Mouse (Mus musculus) ovary, postnatal 36 days (tissue): ENCODE measurements around the gene Lrp1.

Experiments used
- DNase-seq: peaks from one replicate; pipeline ENCODE4 v3.0.0; 2022; ENCODE audit warnings: low spot score, mixed read lengths

The Lrp1 gene

GRCm38 (mm10) chr10:127592850-127593249 lies 28.1 kb downstream of the Lrp1 start:
- no peak for DNase-seq

DNA sequence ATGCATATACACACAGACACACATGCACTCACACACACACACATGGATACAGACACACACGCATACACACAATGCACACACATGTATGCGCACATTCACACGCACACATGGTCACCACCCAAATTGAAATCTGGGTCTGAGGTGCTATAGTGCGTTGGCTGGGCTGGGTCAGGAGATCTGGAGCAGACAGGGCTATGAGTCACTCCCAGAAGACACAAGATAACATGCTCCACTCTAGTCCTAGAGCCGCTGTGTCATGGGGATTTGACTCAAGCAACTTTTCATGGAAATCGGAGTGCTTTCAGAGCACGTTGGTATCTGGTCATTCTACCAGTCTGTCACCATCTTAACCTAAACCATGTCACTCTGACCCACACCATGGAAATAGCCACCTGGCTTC lies 28.5 kb downstream of the Lrp1 start:
- DNase-seq: no peak

DNA sequence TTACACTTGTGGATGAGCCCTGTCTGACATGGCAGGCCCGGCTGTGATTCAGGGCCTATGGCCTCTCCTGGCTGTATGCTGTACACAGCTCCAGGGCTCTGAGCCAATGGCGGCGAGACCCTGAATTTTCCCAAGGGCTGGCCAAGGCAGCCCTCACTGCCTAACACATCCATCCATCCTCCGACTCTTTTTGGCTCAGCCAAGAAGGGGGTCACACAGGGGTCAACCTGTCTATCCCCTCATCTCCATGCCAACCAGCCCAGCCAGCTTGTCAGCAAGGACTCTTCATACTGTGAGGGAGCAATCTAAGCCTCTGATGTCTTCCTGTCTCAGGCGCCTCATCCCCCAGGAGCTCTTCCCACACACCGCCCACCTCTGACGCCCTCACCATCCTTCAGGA lies 29.4 kb downstream of the Lrp1 start:
- peak; percentile 63 for DNase-seq

DNA sequence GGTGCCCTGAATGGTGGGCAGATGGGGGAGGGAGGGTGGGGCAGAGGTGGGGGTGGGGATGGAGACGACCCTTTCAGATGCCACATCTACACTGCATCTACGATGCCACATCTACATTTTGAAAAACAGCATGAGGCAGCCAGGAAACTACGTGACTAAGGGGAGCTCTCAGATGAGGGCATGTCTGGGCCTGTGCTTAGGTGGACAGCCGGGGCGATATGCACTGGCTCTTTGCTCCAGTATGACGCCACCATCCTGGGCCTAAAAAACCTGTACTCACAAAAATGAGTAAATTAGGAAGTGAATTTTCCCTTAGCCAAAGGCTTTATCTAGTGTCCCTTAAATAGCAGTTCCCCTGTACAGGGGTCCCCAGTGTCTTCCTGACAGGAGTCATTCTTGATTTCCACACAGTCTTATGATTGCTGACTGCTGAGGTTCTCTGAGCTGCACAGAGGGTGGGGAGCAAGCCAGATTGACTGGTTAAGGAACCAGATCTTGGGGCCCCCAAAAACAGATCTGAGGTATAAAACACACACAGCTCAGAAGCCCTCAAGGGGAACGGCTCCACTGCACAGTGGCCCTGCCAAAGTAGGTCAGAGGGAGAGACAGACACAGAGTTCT lies 30.0 kb downstream of the Lrp1 start:
- DNase-seq: no peak

DNA sequence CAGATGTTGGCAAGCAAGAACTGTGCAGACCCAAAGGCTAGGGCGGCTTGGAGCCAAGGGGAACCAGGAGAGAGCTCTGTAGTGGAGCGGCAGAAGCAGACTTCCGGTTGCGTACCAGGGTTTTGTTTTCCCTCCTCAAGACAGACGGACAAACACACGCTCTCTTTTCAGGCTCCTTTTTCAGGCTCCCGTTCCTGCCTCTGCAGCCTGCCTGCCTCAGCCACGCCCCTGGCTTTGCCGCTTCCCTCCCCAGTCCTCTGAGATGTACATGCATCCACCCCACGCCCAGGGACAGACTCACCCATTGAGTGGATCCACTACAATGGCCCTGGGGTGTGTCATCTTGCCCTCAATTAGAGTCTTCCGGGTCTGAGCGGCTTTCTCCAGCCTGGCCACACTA lies 30.7 kb downstream of the Lrp1 start:
- no peak for DNase-seq

GRCm38 (mm10) chr10:127587776-127588175 lies 33.2 kb downstream of the Lrp1 start:
- no peak for DNase-seq

DNA sequence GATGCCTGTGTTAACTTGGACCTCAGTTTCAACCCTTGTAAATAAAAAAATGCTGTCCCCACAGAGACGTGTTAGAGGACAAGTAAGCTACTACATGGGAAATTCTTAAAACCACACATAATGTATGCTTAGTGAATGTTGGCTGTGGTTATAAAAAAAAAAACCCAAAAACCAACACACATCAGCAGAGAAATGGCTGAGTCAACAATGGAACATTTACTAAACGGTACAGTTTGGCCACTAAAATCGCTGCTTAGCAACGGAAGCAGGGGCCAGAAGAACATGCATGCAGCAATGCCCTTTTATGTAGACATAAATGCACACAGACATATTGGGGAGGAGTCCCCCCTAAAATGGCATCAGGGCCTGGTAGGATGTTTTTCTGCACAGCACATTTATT lies 34.7 kb downstream of the Lrp1 start:
- no peak for DNase-seq

DNA sequence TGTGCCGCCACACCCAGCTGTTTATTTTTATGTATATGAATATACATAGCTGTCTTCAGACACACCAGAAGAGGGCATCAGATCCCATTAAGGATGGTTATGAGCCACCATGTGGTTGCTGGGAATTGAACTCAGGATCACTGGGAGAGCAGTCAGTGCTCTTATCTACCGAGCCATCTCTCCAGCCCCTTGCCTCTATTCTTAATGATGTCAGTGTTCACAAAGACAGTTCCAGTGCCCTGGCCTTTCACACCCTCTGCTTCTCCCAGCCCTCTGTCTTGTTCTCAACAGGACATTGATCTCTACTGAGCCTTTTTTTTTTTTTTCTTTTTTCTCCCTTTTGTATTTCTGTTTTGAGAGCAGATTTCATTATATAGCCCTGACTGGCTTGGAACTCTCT lies 35.4 kb downstream of the Lrp1 start:
- no peak for DNase-seq

- no peak for DNase-seq
Measured at GRCm38 (mm10) chr10:127583649-127584048, 37.3 kb downstream of the Lrp1 start.

GRCm38 (mm10) chr10:127581291-127581690 lies 39.7 kb downstream of the Lrp1 start:
- DNase-seq: no peak

GRCm38 (mm10) chr10:127577982-127578381 lies 43.0 kb downstream of the Lrp1 start:
- DNase-seq: no peak

DNA sequence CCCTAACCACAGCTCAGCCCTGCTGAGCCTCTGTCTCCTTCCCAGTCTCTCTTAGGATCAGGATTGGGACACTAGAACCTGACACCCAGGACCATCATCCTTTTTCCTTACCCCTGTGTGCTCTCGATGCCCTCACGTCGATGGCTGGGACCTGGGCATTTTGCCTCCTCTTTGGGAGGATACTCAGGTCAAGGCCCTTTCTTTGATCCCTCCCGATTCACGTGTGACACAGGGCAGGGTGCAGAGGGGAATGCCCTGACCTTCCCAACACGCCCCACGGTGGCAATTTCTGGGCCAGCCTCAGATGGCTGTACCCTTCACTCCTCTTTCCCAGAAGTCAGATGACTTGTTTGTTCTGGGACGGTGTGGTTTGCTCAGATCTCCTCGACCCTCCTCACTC lies 43.8 kb downstream of the Lrp1 start:
- DNase-seq: no peak

DNA sequence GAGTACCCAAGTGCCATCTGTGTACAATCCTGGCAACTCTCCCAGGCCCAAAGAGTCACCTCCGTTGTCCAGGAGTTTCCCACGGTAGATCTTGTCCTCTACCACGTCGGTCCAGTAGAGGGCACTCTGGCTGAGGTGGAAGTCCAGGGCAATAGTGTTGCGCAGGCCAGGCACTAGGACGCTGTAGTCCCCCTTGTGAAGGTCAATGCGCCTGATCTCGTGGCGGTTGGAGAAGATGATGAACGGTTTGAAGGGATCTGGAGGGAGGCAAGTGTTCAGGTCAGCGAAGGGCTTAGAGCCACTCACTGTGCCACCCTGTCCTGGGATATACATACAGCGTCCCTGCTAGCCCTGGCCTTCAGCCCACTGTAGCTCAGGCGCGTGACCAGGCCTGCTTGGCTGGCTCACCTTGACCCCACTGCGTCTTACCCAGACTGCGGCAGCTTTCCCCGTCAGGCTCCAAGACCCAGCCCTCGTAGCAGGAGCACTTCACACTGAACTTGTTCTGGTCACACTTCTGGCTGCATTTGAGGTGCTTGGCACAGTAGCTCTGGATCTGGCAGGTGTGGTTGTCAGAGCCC lies 44.5 kb downstream of the Lrp1 start:
- DNase-seq: peak; percentile 77

GRCm38 (mm10) chr10:127575741-127576140 lies 45.2 kb downstream of the Lrp1 start:
- no peak for DNase-seq

GRCm38 (mm10) chr10:127572281-127572680 lies 48.7 kb downstream of the Lrp1 start:
- no peak for DNase-seq

DNA sequence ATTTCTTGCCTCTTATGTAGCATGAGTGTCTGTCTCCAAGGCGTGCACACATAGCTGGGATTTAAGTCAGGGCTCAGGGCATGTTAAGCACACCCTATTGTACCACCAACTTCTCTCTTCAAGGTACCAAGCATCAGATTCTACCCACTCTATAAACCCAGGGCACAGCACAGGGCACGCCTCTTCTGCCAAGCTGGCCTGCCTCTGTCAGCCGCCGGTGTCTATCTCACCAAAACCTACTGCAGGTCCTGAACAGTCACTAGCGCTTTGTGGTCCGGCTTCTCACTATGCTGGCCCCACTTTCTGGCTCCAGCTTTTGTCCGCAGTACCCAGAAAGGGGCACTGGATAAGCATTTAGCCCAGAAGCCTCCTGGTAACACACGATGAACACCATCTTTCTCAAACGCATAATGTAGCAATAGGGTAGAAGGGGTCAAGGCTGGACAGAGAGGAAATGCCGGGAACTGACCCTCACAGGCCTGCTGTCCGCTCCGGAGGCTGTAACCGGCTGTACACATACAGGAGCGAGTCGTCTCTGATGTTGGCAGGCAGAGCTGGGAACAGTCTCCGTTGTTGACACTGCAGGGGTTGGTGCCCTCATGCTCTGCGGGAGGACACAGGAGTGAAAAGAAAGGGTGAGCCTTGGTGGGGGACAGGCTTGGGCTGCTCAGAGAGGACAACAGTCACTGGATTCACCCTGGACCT lies 49.9 kb downstream of the Lrp1 start:
- no peak for DNase-seq

- DNase-seq: no peak
Measured at GRCm38 (mm10) chr10:127570384-127570783, 50.6 kb downstream of the Lrp1 start.

DNA sequence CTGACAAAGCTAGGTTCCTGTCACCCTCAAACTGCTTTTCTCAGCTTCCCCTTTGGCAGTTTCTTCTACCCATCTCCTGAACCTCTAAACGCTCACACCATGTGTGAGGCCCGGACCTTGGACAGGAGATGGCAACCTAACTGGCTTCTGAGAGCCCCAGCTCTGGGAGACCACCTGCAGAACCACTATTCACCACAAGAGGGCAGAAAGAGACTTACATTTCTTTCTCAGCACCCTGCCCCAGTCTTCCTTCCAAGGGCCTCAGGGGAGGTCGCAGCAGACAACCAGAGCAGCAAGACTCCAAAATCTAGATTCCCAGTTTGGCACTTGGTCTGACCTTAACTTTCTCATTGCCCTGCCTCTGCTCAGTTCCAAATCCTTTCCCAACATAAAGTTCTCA lies 51.5 kb downstream of the Lrp1 start:
- DNase-seq: peak; percentile 52

DNA sequence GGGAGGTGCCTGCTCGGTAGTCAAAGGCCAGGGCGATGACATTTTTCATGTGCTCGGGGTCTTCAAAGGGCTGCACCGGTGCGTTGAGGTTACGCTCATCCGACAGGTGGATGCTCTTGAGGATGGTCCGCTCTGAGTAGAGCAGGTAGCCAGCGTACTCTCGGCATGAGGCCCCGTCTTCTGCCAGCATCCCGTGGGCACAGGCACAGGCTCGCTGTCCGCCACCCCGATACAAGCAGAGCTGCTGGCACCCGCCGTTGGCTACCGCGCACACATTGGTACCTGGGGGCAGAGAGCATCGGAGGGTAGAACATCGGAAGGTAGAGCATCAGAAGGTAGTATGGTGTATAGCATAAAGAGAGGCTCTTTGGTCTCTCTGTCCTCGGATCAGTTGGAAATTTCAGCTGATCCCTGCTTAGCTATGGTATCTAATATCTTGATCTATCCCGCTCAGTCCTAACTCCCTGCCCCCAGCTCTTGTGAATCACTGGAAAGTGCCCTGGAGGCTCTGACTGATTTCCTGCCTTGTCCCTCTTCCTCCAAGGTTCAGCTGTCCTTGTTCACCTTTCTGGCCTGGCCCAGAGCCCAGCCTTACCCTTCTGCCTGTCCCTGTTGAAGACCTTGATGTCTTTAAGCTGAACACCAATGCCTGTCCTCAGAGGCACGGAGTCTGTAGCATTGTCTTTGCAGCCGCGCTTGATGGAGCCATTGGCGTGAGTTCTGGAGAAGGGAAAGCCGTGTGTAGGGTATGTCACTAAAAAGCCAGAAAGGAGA lies 54.2 kb downstream of the Lrp1 start:
- DNase-seq: no peak

- no peak for DNase-seq
Measured at GRCm38 (mm10) chr10:127564301-127564700, 56.6 kb downstream of the Lrp1 start.

DNA sequence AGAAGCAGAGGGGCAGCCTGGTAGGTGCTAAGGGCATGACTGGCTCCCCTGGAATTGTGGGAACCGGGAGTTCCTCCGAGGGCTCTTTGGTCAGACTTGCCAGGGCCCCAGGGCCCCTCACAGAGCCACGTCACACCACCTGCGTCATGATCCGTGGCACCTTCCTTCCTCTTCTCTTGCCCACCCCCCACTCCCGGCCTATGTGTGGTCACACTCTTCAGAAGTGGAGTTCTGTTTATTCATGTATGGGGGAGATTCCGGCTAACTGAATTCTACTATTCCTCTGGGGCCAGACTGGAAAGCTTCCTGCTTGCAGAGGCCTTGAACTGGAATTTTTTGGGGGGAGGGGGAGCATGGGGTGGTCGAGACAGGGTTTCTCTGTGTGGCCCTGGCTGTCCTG lies 57.1 kb downstream of the Lrp1 start:
- no peak for DNase-seq

- DNase-seq: no peak
Measured at GRCm38 (mm10) chr10:127561145-127561544, 59.8 kb downstream of the Lrp1 start.

DNA sequence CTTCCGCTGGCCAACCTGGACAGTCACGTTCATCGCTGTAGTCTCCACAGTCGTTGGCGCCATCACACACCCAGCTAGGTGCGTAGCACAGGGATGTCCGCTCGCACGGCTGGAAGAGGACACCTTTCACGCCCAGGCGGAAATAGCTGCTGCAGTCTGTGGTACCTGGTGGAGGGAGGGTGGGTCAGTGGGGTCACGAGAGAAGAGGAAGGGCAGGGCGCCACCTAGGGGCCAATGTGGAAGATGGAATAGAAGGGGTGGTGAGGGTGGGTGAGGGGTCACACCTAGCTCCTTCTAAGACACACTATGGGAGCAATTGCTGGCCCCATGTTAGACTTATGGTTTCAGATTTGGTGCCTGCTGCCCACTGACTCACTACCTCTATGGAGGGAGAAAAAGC lies 63.6 kb downstream of the Lrp1 start:
- no peak for DNase-seq
